Mouse (Mus musculus): ENCODE data around the gene Pnpla6.

The Pnpla6 gene

GRCm38 (mm10) chr8:3515260-3515671 is at the start of gene Pnpla6:
TSS of gene Pnpla6 (plus strand) at chr8:3515384.
- peak; percentile 73 to 91 for DNase-seq (ENCODE audit: low spot score in 2 of 2)

GRCm38 (mm10) chr8:3467006-3467885 is 47.9 kb upstream of the Pnpla6 start, which contains the start of gene Pex11g:
TSS of gene Pex11g (minus strand) at chr8:3467680.
- DNase-seq (ENCODE audit: low spot score in 2 of 2): peak; percentile 64 to 89

GRCm38 (mm10) chr8:3467886-3468545 is 47.2 kb upstream of the Pnpla6 start:
- no peak for DNase-seq (ENCODE audit: low spot score in 2 of 2)

GRCm38 (mm10) chr8:3468838-3469237 is 46.3 kb upstream of the Pnpla6 start:
- DNase-seq (ENCODE audit: low spot score in 2 of 2): no peak

GRCm38 (mm10) chr8:3470562-3470961 is 44.6 kb upstream of the Pnpla6 start, which contains the start of gene Tex45:
TSS of gene Tex45 (plus strand) at chr8:3470862.
- DNase-seq (ENCODE audit: low spot score in 2 of 2): no peak

GRCm38 (mm10) chr8:3475715-3476429 is 39.3 kb upstream of the Pnpla6 start:
- no peak for DNase-seq (ENCODE audit: low spot score in 2 of 2)

GRCm38 (mm10) chr8:3480221-3480785 is 34.9 kb upstream of the Pnpla6 start:
- no peak for DNase-seq (ENCODE audit: low spot score in 2 of 2)

GRCm38 (mm10) chr8:3481605-3482004 is 33.6 kb upstream of the Pnpla6 start:
- no peak for DNase-seq (ENCODE audit: low spot score in 2 of 2)

GRCm38 (mm10) chr8:3482240-3482740 is 32.9 kb upstream of the Pnpla6 start:
- no peak for DNase-seq (ENCODE audit: low spot score in 2 of 2)

GRCm38 (mm10) chr8:3483546-3483945 is 31.6 kb upstream of the Pnpla6 start:
- DNase-seq (ENCODE audit: low spot score in 2 of 2): no peak

GRCm38 (mm10) chr8:3485192-3485591 is 30.0 kb upstream of the Pnpla6 start:
- DNase-seq (ENCODE audit: low spot score in 2 of 2): no peak

- DNase-seq (ENCODE audit: low spot score in 2 of 2): peak in 1 of 2 experiments; percentile 53
Observed at GRCm38 (mm10) chr8:3492901-3493844, 22.0 kb upstream of the Pnpla6 start, which contains the start of gene Zfp358. TSS of gene Zfp358 (plus strand) at chr8:3493138.

GRCm38 (mm10) chr8:3493845-3494208 is 21.4 kb upstream of the Pnpla6 start:
- no peak for DNase-seq (ENCODE audit: low spot score in 2 of 2)

- DNase-seq (ENCODE audit: low spot score in 2 of 2): no peak
Observed at GRCm38 (mm10) chr8:3495578-3496427, 19.4 kb upstream of the Pnpla6 start.

- DNase-seq (ENCODE audit: low spot score in 2 of 2): no peak
Observed at GRCm38 (mm10) chr8:3496428-3496748, 18.8 kb upstream of the Pnpla6 start.

- DNase-seq (ENCODE audit: low spot score in 2 of 2): no peak
Observed at GRCm38 (mm10) chr8:3498583-3498982, 16.6 kb upstream of the Pnpla6 start.

- DNase-seq (ENCODE audit: low spot score in 2 of 2): no peak
Observed at GRCm38 (mm10) chr8:3499751-3500150, 15.4 kb upstream of the Pnpla6 start.

GRCm38 (mm10) chr8:3500235-3501090 is 14.7 kb upstream of the Pnpla6 start, which contains the start of gene Mcoln1:
TSS of gene Mcoln1 (plus strand) at chr8:3500457.
- DNase-seq (ENCODE audit: low spot score in 2 of 2): peak; percentile 94 to 98

- no peak for DNase-seq (ENCODE audit: low spot score in 2 of 2)
Observed at GRCm38 (mm10) chr8:3502217-3502616, 13.0 kb upstream of the Pnpla6 start.
